Mouse (Mus musculus) liver, embryonic 15.5 days (tissue): ENCODE measurements at regions not wholly inside any gene's neighbourhood (a gene's known extent, or its start where the extent isn't known, plus 50 kb on each side); places are given as distances from the start of the nearest gene placed in this dataset.

Source experiments
- ATAC-seq: fragments of 200-750 bp; cut with Nextera tagmentation; 2 replicates; pipeline ENCODE4 v1.8.0; 2017; ENCODE audit warnings: moderate number of reproducible peaks, mild to moderate bottlenecking, moderate library complexity; ENCODE audit not compliant: insufficient read depth
- H3K27ac ChIP-seq: fragments of 300-500 bp; sonication (generic); replicated peaks from 2 replicates; pipeline ENCODE4 v1.5.1; 2015; ENCODE audit warnings: mild to moderate bottlenecking, inconsistent platforms
- H3K27me3 ChIP-seq: fragments of 300-500 bp; sonication (generic); 2 replicates; pipeline ENCODE4 v1.6.1; 2015; ENCODE audit warnings: mild to moderate bottlenecking, inconsistent platforms
- H3K36me3 ChIP-seq: fragments of 300-500 bp; sonication (generic); replicated peaks from 2 replicates; pipeline ENCODE4 v1.6.1; 2015; ENCODE audit warnings: moderate library complexity, mild to moderate bottlenecking, inconsistent platforms
- H3K4me1 ChIP-seq: fragments of 300-500 bp; sonication (generic); replicated peaks from 2 replicates; pipeline ENCODE4 v1.6.1; 2015; ENCODE audit warnings: inconsistent platforms
- H3K4me2 ChIP-seq: fragments of 300-500 bp; sonication (generic); 2 replicates; pipeline ENCODE4 v1.6.1; 2015; ENCODE audit warnings: moderate library complexity, mild to moderate bottlenecking, inconsistent platforms
- H3K4me3 ChIP-seq: fragments of 300-500 bp; sonication (generic); replicated peaks from 2 replicates; pipeline ENCODE4 v1.5.1; 2015; ENCODE audit warnings: mild to moderate bottlenecking, inconsistent platforms
- H3K9ac ChIP-seq: fragments of 300-500 bp; sonication (generic); 2 replicates; pipeline ENCODE4 v1.6.1; 2015; ENCODE audit warnings: moderate library complexity, mild to moderate bottlenecking, inconsistent platforms
- H3K9me3 ChIP-seq: fragments of 300-500 bp; sonication (generic); replicated peaks from 2 replicates; pipeline ENCODE4 v1.6.1; 2016; ENCODE audit warnings: inconsistent platforms
- WGBS: fragments of 180-500 bp; shearing (Covaris S2); methylation state at CpG from one replicate; pipeline ENCODE4 v1.1.7; 2015; ENCODE audit warnings: mixed read lengths; ENCODE audit not compliant: insufficient replicate concordance; 5-methylcytosine and 5-hydroxymethylcytosine counted together

DNA sequence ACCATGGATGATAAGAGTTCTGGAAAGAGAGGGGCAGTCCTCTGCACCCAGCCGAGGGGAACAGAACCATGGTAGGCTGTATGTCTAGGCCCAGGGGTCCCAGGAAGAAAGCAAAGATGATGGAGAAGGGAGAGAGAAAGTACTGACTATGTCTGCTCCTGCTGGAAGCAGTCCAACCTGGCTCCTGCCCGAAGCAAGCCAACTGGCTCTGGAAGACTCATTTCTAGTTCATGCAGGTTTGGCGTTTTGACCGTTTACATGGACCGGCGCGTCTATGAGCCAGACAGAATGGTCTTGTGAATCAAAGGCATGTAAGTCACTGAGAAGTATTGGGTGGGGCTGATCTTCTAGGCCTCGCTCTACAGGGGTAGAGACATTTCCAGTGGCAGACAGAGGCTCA is 385.6 kb downstream of the Zfp536 start:
- Histone ChIP-seq H3K27me3 (no peaks in the 10 kb centered on the region), H3K4me2 (no peak overlapping the region), H3K4me1 (no peaks in the 10 kb centered on the region), H3K9ac (no peak overlapping the region), H3K36me3 (no peaks in the 10 kb centered on the region), H3K27ac (no peak overlapping the region), H3K4me3 (no peak overlapping the region), H3K9me3 (no peaks in the 10 kb centered on the region)
- WGBS, result 67% methylated on average over 8 of the region's 8 CpGs
- no peak for ATAC-seq

DNA sequence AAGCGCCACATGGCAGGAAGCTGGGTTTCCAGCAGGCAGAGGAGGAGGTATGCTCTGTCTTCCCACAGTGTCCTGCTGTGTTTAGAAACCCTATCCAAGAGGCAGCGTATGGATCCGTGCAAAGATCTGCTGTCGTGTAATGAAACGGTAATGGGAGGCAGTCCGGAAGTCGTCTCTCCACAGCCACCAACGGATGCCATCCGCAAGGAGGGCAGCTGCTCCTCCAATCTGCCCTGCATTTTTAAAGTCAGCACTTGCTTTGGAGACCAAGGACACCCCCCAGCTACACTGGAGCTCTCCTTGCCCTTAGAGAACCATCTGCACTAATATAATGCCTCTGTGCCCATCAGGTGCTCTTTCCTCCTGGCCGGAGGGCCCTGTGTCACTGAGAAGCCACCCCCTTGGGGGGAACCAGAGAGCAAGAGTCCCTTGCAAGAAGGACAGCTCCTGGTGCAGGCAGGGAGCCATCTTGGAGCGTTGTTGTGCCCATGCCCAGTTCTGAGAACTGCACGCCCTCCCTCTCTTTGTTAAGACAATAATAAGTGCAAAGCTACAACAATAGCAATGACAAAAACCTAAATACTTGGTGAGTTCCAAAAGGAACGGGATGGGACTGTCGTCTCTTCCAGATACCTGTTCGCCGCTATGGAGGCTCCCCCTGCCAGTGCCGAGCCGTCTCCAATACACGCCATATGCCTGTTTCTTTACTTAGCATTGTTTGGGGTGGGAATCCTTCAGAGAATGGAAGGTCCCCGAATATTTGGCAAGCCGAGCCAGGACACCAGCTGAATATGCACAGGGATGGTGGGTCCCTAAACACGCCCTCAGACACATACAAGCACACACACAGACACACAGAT is 384.4 kb downstream of the Zfp536 start:
- Histone ChIP-seq H3K4me1 (no peaks in the 10 kb centered on the region), H3K4me3 (no peak overlapping the region), H3K27me3 (no peaks in the 10 kb centered on the region), H3K4me2 (no peak overlapping the region), H3K36me3 (no peaks in the 10 kb centered on the region), H3K9me3 (no peaks in the 10 kb centered on the region), H3K27ac (no peak overlapping the region), H3K9ac (no peak overlapping the region)
- ATAC-seq, result no peak
- WGBS, result 69% methylated on average over 22 of the region's 22 CpGs

DNA sequence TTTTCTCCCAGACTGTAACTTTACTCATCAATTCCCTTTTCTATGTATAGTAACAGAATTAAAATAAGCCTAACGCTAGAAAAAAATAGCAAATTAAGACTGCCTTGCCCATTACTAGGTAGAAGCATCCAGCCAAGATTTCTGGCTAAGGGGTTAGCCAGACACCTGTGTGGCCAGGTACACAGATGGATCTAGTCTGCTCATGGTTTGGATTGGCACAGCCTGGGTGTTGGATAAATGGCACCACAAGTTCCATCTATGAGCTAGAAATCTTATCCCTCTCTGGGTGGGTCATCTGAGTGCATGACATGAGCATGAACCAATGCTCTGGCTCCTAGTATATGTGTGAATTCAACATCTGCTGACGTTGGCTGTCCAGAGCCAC is 383.7 kb downstream of the Zfp536 start:
- no peak overlapping the region for H3K4me3 ChIP-seq
- 63% methylated on average over 2 of the region's 2 CpGs for whole genome bisulfite sequencing
- no peak overlapping the region for H3K9ac ChIP-seq
- H3K36me3 ChIP-seq, result no peaks in the 10 kb centered on the region
- ATAC-seq, result no peak
- H3K9me3 ChIP-seq, result no peaks in the 10 kb centered on the region
- H3K4me1 ChIP-seq, result no peaks in the 10 kb centered on the region
- no peak overlapping the region for H3K4me2 ChIP-seq
- no peaks in the 10 kb centered on the region for H3K27me3 ChIP-seq
- no peak overlapping the region for H3K27ac ChIP-seq

DNA sequence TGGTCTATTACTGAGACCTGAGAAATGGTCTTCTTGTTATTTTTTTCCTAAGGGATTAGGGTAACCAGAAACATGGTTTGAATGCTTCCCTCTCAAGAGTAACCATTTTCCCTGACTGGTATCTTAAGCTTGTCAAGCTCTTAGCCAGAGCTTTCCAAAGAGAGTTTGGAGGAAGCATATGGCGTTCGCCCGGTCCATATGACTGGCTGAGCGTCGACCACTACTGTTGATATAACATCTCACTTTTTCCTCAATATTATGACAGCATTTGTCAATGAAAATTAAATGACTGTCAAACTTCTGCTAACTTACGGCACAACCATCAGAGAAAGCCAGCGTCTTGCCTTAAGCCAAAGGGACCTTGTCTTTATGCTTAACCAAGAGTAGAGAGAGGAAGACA is 383.2 kb downstream of the Zfp536 start:
- Histone ChIP-seq H3K4me3 (no peak overlapping the region), H3K4me2 (no peak overlapping the region), H3K4me1 (no peaks in the 10 kb centered on the region), H3K9ac (no peak overlapping the region), H3K36me3 (no peaks in the 10 kb centered on the region), H3K27ac (no peak overlapping the region), H3K27me3 (no peaks in the 10 kb centered on the region), H3K9me3 (no peaks in the 10 kb centered on the region)
- WGBS, result 81% methylated on average over 7 of the region's 7 CpGs
- no peak for ATAC-seq

DNA sequence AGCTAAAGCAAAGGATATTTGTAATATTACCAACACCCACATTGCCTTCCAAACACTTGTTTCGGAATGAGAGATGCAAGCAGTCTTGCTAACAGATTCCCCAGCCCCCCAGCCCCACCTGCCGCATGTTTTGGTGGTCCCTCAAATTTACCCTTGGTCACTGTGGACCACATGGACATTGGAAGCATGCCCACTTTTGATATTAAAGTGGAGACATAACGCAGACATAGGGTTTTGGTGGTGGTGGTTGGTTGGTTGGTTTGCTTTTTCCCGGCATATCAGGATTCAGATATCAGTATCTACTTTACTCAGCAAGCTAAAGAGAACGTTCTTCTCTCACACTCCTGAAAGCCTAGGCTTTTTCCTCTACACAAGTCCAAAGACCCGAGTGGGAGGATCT is 381.3 kb downstream of the Zfp536 start:
- Histone ChIP-seq H3K36me3 (no peaks in the 10 kb centered on the region), H3K4me1 (no peaks in the 10 kb centered on the region), H3K9ac (no peak overlapping the region), H3K4me3 (no peak overlapping the region), H3K27me3 (no peaks in the 10 kb centered on the region), H3K27ac (no peak overlapping the region), H3K4me2 (no peak overlapping the region), H3K9me3 (no peaks in the 10 kb centered on the region)
- ATAC-seq, result no peak
- 55% methylated on average over 6 of the region's 6 CpGs for WGBS

DNA sequence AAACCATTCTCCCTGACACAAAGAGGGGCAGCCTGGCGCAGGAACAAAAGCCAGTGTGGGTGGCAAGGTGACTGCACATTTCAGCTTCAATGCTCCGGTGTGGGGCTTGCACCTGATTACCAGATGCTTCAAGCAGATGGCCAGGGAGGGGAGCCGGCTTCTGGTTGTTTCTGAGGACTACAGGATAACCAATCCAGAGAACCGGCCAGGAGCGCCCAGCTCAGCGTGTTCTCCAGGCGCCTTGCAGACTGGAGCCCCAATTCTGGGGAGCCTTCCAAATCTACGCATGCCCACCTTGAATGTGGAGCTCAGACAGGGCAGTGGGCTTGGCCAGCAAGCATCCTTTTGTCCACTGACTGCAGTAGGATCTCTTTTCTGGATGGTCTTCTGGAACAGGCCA is 380.8 kb downstream of the Zfp536 start:
- no peak overlapping the region for H3K27ac ChIP-seq
- H3K27me3 ChIP-seq, result no peaks in the 10 kb centered on the region
- no peaks in the 10 kb centered on the region for H3K4me1 ChIP-seq
- H3K36me3 ChIP-seq, result no peaks in the 10 kb centered on the region
- no peak overlapping the region for H3K4me2 ChIP-seq
- no peak overlapping the region for H3K4me3 ChIP-seq
- WGBS, result 78% methylated on average over 8 of the region's 8 CpGs
- H3K9me3 ChIP-seq, result no peaks in the 10 kb centered on the region
- ATAC-seq, result no peak
- no peak overlapping the region for H3K9ac ChIP-seq

DNA sequence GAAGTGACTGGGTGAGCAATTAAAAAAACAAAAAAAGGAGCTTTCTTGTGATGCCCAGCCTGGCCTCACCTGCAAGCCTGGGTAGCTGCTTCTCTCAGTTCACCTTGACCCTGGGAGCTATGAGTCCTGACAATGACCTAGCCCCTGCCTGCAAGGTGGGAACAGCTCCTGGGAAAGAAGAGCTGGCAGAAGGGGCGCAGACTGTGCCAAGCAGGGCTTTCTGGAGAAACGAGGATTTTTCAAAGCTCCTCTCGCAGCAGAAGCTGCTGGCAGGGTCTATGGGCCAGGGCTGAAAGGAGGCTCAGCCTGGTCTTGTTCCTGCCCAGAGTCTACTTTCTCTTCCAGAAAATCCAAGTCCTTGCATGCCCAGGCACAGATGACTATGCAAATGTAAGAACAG is 380.4 kb downstream of the Zfp536 start:
- Histone ChIP-seq H3K4me3 (no peak overlapping the region), H3K27me3 (no peaks in the 10 kb centered on the region), H3K4me2 (no peak overlapping the region), H3K9ac (no peak overlapping the region), H3K27ac (no peak overlapping the region), H3K4me1 (no peaks in the 10 kb centered on the region), H3K9me3 (no peaks in the 10 kb centered on the region), H3K36me3 (no peaks in the 10 kb centered on the region)
- no peak for ATAC-seq
- WGBS, result 60% methylated on average over 3 of the region's 3 CpGs

DNA sequence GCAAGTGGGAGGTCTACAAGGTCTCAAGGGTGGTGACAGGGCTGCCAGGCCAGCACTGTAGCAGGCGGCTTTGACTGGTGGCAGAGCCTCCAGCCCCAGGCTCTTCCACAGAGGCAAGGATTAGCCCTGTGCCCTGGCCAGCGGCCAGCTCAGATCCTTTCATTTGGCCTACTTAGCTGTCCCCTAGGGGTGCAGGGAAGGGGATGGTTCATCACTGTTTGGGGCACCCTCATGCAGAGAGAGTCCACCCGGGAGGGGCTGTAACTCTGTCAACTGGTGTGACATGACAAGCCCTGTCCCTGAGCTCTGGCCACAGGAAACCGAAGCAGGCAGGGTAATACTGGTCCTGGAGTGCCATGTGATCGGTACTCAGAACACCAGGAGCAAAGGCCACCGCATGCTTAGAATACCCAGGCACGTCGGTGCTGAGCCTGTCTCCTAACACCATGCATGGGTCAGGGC is 378.4 kb downstream of the Zfp536 start:
- ATAC-seq, result no peak
- Histone ChIP-seq H3K27me3 (no peaks in the 10 kb centered on the region), H3K36me3 (no peaks in the 10 kb centered on the region), H3K27ac (no peak overlapping the region), H3K4me2 (no peak overlapping the region), H3K9ac (no peak overlapping the region), H3K4me1 (no peaks in the 10 kb centered on the region), H3K9me3 (no peaks in the 10 kb centered on the region), H3K4me3 (no peak overlapping the region)
- 56% methylated on average over 8 of the region's 8 CpGs for WGBS

DNA sequence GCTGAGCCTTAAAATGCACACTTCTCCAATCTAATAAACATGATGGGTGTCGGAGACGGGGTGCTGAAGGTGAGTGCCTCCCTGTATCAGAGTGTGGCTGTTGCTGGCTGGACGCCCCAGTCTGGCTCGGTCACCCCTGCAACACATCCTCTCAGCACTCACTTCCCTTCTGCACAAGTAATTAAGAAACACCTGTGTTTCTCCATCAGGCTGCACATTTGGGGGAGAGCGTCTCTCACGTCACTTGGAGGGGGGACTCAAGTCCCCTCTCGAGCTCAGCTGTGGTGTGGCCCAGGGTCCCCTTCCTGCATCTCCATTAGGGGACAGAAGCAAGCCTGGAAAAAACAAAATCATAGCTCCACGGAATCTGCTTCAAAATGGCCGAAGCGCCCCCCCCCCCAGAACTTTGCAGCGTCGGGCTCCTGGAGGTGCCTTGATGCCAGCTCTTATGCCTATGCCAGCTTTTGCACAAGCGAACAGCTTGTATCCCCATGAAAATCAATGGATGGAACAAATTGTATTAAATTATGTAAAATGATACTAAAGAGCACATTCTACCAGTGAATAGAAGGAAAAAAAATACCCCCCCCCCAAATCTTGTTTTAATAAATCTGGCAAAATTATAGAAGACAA is 377.4 kb downstream of the Zfp536 start:
- H3K27me3 ChIP-seq, result no peaks in the 10 kb centered on the region
- H3K4me2 ChIP-seq, result no peak overlapping the region
- no peak for ATAC-seq
- H3K36me3 ChIP-seq, result no peaks in the 10 kb centered on the region
- 70% methylated on average over 13 of the region's 13 CpGs for WGBS
- no peak overlapping the region for H3K9ac ChIP-seq
- H3K4me3 ChIP-seq, result no peak overlapping the region
- no peaks in the 10 kb centered on the region for H3K4me1 ChIP-seq
- no peaks in the 10 kb centered on the region for H3K9me3 ChIP-seq
- H3K27ac ChIP-seq, result no peak overlapping the region

DNA sequence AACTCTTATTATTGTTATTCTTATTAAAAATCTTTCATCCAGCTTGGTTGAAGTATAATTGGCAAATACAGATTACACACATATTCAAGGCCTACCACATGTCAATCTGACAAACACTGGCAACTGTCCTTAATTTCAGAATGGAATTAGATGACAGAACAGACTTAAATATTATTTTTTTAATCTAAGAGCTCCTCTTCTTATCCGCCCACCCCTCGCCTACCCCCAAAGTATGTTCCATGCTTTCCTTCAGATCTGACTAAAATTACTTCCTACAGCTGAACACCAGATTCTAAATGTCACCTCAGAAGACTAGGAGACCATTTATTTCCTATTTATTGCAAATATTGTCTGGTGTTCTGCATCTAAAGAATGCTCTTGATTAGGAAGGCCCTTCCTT is 370.0 kb downstream of the Zfp536 start:
- Histone ChIP-seq H3K9ac (no peak overlapping the region), H3K4me1 (no peaks in the 10 kb centered on the region), H3K4me2 (no peak overlapping the region), H3K9me3 (no peaks in the 10 kb centered on the region), H3K27ac (no peak overlapping the region), H3K27me3 (no peaks in the 10 kb centered on the region), H3K4me3 (no peak overlapping the region), H3K36me3 (no peaks in the 10 kb centered on the region)
- 72% methylated on average over 2 of the region's 2 CpGs for WGBS
- ATAC-seq, result no peak

DNA sequence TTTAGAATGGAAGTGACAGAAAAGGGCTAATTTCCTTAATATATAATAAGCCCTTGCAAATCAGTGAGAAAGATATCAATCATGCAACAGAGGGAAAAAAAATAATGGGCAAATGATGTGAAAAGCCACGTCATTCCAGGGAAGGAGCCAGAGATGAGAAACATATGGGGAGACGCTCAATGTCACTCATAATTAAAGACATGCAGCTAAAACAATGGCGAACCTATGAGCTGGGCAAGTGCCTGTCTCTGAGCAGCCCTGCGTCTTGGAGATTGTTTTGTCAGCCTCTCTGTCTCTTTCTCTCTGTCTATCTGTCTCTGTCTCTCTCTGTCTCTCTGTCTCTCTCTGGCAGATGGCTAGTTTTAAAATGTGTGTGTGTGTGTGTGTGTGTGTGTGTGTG is 360.1 kb downstream of the Zfp536 start:
- Histone ChIP-seq H3K4me3 (no peak overlapping the region), H3K4me1 (no peaks in the 10 kb centered on the region), H3K9ac (no peak overlapping the region), H3K4me2 (no peak overlapping the region), H3K27ac (no peak overlapping the region), H3K27me3 (no peaks in the 10 kb centered on the region), H3K9me3 (no peaks in the 10 kb centered on the region), H3K36me3 (no peaks in the 10 kb centered on the region)
- 56% methylated on average over 4 of the region's 4 CpGs for WGBS
- no peak for ATAC-seq
